Mouse (Mus musculus) gastrocnemius, postnatal 4 days (tissue): Measurements from ENCODE around the gene Kcnj2. TPM values are rescaled to one million over a fixed set of nuclear protein-coding genes. Genes with fewer than 3 reads are reported as not detected.

ENCODE experiments used
- DNase-seq, 2 experiments: peaks; one replicate each; pipeline ENCODE4 v3.0.0; 2021 to 2022; ENCODE audit warnings: low spot score in 2 of 2, mixed read lengths in 2 of 2
- long read RNA-seq, 2 experiments: library from polyadenylated mRNA; stranded (forward); transcript quantifications; one replicate each; pipeline ENCODE4 v2.0.0; 2021
- total RNA-seq, 2 experiments: library from RNA; stranded (reverse); gene quantifications; 2 replicates each; pipeline ENCODE4 v1.2.3; 2021

Gene Kcnj2
- 10 to 100 TPM; 18.2 to 21.1 TPM for total RNA-seq
- long read RNA-seq, experiment 1, partial matches to known transcripts = 0 of 2 reads
- long read RNA-seq, experiment 1, other reads (novel, unspliced or antisense) = 2 of 2 reads
- long read RNA-seq, experiment 2, full-length matches to known transcripts = 2 of 2 reads
- long read RNA-seq, experiment 2, partial matches to known transcripts = 0 of 2 reads
- long read RNA-seq, experiment 2, other reads (novel, unspliced or antisense) = 0 of 2 reads

GRCm38 (mm10) chr11:111065635-111066298 is at the start of gene Kcnj2:
Gene Kcnj2, plus strand, starts transcription at chr11:111066164.
- DNase-seq = peak; percentile 78 to 90

- no peak for DNase-seq
These were observed 49.8 kb upstream of the Kcnj2 start for GRCm38 (mm10) chr11:111016206-111016605.

- no peak for DNase-seq
These were observed 45.8 kb upstream of the Kcnj2 start for GRCm38 (mm10) chr11:111020211-111020610.

GRCm38 (mm10) chr11:111022681-111023281 is 43.2 kb upstream of the Kcnj2 start:
- no peak for DNase-seq

GRCm38 (mm10) chr11:111042175-111042574 is 23.8 kb upstream of the Kcnj2 start:
- peak in 1 of 2 experiments; percentile 25 for DNase-seq

GRCm38 (mm10) chr11:111043298-111043697 is 22.7 kb upstream of the Kcnj2 start:
- no peak for DNase-seq

GRCm38 (mm10) chr11:111054252-111054651 is 11.7 kb upstream of the Kcnj2 start:
- no peak for DNase-seq

GRCm38 (mm10) chr11:111054854-111055822 is 10.8 kb upstream of the Kcnj2 start:
- no peak for DNase-seq

GRCm38 (mm10) chr11:111056030-111056429 is 9.9 kb upstream of the Kcnj2 start:
- DNase-seq = no peak

GRCm38 (mm10) chr11:111057435-111057834 is 8.5 kb upstream of the Kcnj2 start:
- DNase-seq = no peak

- DNase-seq = no peak
These were observed 6.5 kb upstream of the Kcnj2 start for GRCm38 (mm10) chr11:111059440-111059839.

- no peak for DNase-seq
These were observed 5.7 kb upstream of the Kcnj2 start for GRCm38 (mm10) chr11:111060216-111060615.

- peak; percentile 17 to 26 for DNase-seq
These were observed 1.0 kb upstream of the Kcnj2 start for GRCm38 (mm10) chr11:111064751-111065527.

GRCm38 (mm10) chr11:111066299-111066691 is 331 bp downstream of the Kcnj2 start:
- DNase-seq = peak in 1 of 2 experiments; percentile 21

- DNase-seq = no peak
These were observed 1.8 kb downstream of the Kcnj2 start for GRCm38 (mm10) chr11:111067787-111068186.

- DNase-seq = no peak
These were observed 4.5 kb downstream of the Kcnj2 start for GRCm38 (mm10) chr11:111070460-111070859.

GRCm38 (mm10) chr11:111074131-111074530 is 8.2 kb downstream of the Kcnj2 start:
- DNase-seq = no peak

GRCm38 (mm10) chr11:111078107-111078506 is 12.1 kb downstream of the Kcnj2 start:
- no peak for DNase-seq

GRCm38 (mm10) chr11:111083009-111083408 is 17.0 kb downstream of the Kcnj2 start:
- DNase-seq = no peak

GRCm38 (mm10) chr11:111086933-111087332 is 21.0 kb downstream of the Kcnj2 start:
- no peak for DNase-seq
